Mouse (Mus musculus) cerebellum, adult 2 months (tissue): ENCODE data around the gene Slc1a2. TPM values are rescaled to one million over a fixed set of nuclear protein-coding genes. Genes with fewer than 3 reads are reported as not detected.

Source experiments
- DNase-seq, 2 experiments: peaks; one replicate each; pipeline ENCODE4 v3.0.0; 2021
- H3K27ac ChIP-seq: fragments of 200-500 bp; 2 replicates; pipeline ENCODE4 v1.5.1; 2012; ENCODE audit warnings: low read length, control low read depth, inconsistent platforms; ENCODE audit not compliant: insufficient read depth
- H3K27me3 ChIP-seq: fragments of 200-500 bp; 2 replicates; pipeline ENCODE4 v1.6.1; 2012; ENCODE audit warnings: inconsistent platforms, mild to moderate bottlenecking, low read length, moderate library complexity; ENCODE audit not compliant: control insufficient read depth, insufficient read depth
- H3K4me1 ChIP-seq: fragments of 200-500 bp; 2 replicates; pipeline ENCODE4 v1.6.1; 2011; ENCODE audit warnings: low read length; ENCODE audit not compliant: control insufficient read depth, insufficient read depth
- H3K4me3 ChIP-seq: fragments of 200-500 bp; replicated peaks from 2 replicates; pipeline ENCODE3; 2011; ENCODE audit warnings: mild to moderate bottlenecking, low read depth, low read length, control low read depth; ENCODE audit not compliant: insufficient read depth
- CTCF ChIP-seq: fragments of 200-500 bp; IDR thresholded peaks from 2 replicates; pipeline ENCODE4 v1.5.1; 2011; ENCODE audit warnings: low read depth, mild to moderate bottlenecking, control low read depth, low read length, moderate library complexity, borderline replicate concordance; ENCODE audit not compliant: insufficient read depth
- POLR2A ChIP-seq: fragments of 200-500 bp; IDR thresholded peaks from 2 replicates; pipeline ENCODE4 v1.6.1; 2011; ENCODE audit warnings: low read length, control low read depth, borderline replicate concordance; ENCODE audit not compliant: insufficient read depth
- WGBS: fragments of 180-500 bp; shearing (Covaris S2); methylation state at CpG from one replicate; pipeline ENCODE4 v1.1.7; 2018; 5-methylcytosine and 5-hydroxymethylcytosine counted together
- polyA plus RNA-seq: library from polyadenylated mRNA; depleted of rRNA; stranded (reverse); fragments of >200 nt; gene quantifications from 2 replicates; pipeline ENCODE4 v1.2.3, GENCODE M21; 2012

The Slc1a2 gene
- polyA plus RNA-seq, 1 experiment, result 219 TPM

DNA sequence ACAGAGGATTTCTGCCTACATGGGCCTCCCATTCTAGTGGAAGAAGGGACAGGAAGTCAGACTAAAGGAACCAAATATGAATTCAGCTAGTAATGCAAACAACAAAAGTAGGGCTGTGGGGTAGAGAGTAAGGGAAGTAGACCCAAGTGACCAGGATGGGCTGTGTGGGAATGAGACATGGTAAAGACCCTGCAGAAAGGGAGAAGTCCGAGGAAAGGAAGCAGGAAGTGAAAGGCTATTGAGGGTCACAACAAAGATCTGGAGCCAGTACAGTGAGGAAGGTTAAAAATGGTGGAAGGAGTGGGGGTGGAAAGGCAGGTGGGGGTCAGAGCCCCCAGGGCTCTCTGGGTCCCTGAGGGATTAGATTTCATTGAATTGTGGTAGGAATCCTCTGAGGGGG, 93.4 kb downstream of the Slc1a2 start:
- DNase-seq, result no peak
- WGBS, result 85% methylated on average over 1 of the region's 1 CpGs
- Histone ChIP-seq H3K4me1 (no peaks in the 10 kb centered on the region), H3K4me3 (no peak overlapping the region), H3K27ac (no peak overlapping the region), H3K27me3 (no peaks in the 10 kb centered on the region)
- no peak for TF ChIP-seq POLR2A

DNA sequence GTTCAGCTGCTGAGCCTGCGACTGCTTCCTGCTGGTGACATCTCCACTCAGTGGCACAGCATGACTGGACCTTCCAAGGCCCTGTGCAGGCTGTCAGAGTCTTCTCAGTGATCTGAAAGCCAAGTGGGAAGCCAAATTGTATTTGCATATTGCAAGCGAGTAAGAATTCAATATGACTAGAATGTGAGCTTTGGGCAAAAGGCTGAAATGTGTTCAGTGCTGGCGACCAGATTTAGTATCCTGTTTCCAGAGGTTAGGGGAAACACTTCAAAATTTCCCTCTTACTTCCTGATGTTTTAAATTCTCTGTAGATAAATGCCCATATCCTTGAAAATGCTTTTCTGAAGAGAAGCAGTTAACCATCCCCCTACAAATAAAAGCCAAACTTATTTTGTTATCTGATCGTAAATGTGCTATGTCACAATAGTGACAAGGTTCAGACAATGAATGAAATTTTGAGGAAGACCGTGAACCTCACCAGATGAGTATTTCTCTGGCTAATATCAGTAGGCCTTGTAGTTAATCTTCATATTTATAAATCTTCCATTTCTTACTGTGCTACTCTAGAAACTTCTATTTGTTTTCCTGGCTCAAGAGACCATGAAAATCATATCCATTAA, 98.9 kb downstream of the Slc1a2 start:
- Histone ChIP-seq H3K4me1 (peaks cover 4% of the 10 kb centered on the region; the same call in 1 of the 2 replicates), H3K27ac (no peak overlapping the region), H3K4me3 (no peak overlapping the region), H3K27me3 (no peaks in the 10 kb centered on the region)
- peak in 1 of 2 experiments; percentile 27 for DNase-seq
- TF ChIP-seq POLR2A, result no peak
- no peak for TF ChIP-seq CTCF
- WGBS, result 53% methylated on average over 5 of the region's 5 CpGs

DNA sequence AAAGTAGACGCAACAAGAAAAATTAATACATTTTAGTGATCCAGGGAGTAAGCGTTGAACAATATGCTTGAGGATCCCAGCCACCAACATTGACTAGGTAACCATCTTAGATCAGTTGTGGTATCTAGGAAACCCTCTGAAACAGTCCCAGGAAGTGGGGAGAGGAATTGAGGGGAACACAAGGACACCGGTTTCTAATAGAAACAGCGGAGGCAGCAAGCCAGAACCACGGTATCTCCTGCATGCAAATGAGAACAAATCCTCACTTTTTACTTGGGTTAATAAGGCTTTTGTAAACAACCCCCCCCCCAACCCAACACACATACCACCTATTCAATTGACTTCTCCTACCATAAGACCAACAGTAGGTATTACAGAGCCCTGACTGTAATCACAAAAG, 101.0 kb downstream of the Slc1a2 start:
- peaks cover 4% of the 10 kb centered on the region; the same call in 1 of the 2 replicates for H3K4me1 ChIP-seq
- H3K27ac ChIP-seq, result no peak overlapping the region
- WGBS, result 82% methylated on average over 5 of the region's 5 CpGs
- no peak overlapping the region for H3K4me3 ChIP-seq
- H3K27me3 ChIP-seq, result no peaks in the 10 kb centered on the region
- DNase-seq, result peak in 1 of 2 experiments; percentile 26
- TF ChIP-seq CTCF (no peak), POLR2A (no peak)

DNA sequence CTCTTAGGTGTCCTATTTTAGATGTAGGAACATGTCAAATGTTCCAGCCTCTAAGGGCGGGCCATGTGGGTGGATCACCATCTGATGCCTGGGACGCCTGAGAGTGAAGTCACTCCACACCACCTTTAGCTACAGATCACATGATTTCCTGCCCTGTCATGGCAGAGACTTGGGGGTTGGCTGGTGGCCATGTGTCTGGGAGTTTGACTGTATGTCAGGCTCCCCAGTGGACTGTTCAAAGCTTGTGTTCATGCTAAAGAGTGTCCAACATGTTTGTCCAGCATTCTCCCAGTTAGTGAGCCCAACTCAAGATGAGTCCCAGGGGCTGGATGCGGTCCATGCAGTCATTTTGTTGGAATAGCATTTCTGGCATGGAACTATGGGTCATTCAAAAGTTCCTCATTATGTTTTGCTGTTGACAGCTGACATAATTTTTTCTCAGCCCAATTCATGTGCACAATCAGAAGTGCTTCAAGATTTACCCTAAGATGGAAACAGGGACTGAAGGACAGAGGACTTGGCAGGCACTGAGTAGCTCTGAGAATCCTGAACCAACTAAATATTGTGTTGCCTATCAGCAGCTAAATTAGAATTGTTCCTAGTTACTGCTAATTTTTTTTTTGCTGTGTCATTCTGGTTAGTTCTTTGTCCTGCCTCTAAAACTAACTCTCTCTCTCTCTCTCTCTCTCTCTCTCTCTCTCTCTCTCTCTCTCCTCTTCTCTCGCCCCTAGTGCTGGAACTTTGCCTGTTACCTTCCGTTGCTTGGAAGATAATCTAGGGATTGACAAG, 102.0 kb downstream of the Slc1a2 start:
- no peak overlapping the region for H3K27ac ChIP-seq

DNA sequence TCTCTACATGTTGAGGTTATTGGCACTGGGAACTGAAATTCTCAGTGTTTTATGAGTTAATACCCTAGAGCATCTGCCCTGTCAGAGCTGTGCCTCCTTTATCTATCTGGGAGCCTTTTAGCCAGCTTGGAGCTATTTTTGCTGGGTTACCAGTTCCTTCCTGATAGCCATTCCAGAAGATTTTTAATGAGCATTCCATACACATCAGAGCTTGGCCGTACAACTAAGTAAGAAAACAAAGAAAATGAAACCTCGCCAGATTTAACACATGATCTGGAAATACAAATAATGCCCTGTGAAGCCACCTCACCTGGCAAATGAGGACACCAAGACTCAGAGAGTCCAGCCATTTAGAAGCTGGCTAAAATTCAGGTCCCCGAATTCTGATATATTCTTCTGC, 104.7 kb downstream of the Slc1a2 start:
- H3K4me1 ChIP-seq, result peaks cover 6% of the 10 kb centered on the region
- no peak overlapping the region for H3K4me3 ChIP-seq
- 91% methylated on average over 3 of the region's 3 CpGs for WGBS
- no peak overlapping the region for H3K27ac ChIP-seq
- TF ChIP-seq POLR2A, result no peak
- TF ChIP-seq CTCF, result no peak
- peak in 1 of 2 experiments; percentile 13 for DNase-seq
- H3K27me3 ChIP-seq, result no peaks in the 10 kb centered on the region

More for the DNA sequence above, 102.0 kb downstream of the Slc1a2 start:
- Histone ChIP-seq H3K4me1 (peaks cover 4% of the 10 kb centered on the region; the same call in 1 of the 2 replicates), H3K27me3 (no peaks in the 10 kb centered on the region), H3K4me3 (no peak overlapping the region)
- WGBS, result 46% methylated on average over 5 of the region's 5 CpGs
- peak in 1 of 2 experiments; percentile 27 for DNase-seq
- TF ChIP-seq CTCF, result no peak
- TF ChIP-seq POLR2A, result no peak

DNA sequence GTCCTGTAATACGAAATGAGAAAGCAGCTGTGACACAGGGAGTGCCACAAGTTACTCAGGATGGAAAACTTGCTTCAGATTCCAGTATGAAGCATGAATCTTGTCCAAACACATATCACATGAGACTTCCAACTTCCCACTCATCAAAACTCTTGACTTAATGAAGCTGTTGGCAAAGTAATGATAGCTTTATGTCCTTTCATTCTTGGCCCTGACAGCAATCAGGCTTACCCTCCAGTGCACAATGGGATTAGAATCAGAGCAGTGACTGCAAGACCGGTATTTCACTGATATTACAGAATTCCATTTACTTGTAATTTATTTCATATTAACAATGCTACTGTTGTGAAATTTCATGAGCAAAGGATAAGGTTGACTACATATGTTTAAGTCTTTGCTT, 105.5 kb downstream of the Slc1a2 start:
- Histone ChIP-seq H3K4me1 (peaks cover 9% of the 10 kb centered on the region), H3K27me3 (no peaks in the 10 kb centered on the region), H3K27ac (no peak overlapping the region), H3K4me3 (no peak overlapping the region)
- WGBS, result 83% methylated on average over 2 of the region's 2 CpGs
- TF ChIP-seq POLR2A (no peak), CTCF (no peak)
- DNase-seq, result no peak

DNA sequence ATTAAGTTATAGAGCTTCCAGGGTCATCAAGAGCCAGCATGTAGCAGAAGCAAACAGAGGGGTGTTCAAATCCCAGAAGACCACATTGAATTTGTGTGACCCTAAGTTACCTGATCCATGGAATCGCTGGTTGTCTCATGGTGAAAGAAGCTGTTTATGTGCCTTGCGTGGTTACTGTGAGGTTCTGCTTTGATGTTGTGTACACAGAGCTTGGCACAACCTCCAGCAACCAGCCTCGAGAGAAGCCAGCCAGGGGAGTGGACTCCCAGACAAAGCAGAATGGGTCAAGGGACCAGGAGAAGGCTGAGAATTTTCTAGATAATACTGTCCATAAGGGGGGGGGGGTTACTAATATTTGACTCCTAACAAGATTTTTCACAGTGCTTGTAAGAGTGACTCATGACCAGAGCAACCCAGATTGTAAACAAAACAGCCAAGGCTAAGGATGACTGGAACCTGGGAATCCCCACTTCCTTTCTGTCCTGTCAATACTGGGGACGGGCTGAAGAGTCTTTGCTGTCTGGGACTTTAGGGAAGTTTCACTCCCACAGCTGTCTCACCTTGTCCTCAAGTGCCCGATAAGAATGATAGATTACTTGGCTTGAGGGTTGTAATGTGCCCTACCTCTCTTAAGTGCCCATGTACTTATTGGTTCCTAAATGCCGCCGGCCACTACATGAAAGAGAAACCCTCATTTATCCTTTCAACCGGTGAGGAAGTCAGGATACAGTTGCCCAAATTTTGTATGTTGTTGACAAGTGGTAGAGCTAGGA, 106.3 kb downstream of the Slc1a2 start:
- no peak for DNase-seq
- H3K4me1 ChIP-seq, result peaks cover 9% of the 10 kb centered on the region
- H3K27me3 ChIP-seq, result no peaks in the 10 kb centered on the region
- no peak overlapping the region for H3K27ac ChIP-seq
- H3K4me3 ChIP-seq, result no peak overlapping the region
- no peak for TF ChIP-seq CTCF
- no peak for TF ChIP-seq POLR2A
- WGBS, result 87% methylated on average over 8 of the region's 8 CpGs
